Mouse (Mus musculus) frontal cortex, postnatal 36 days (tissue): ENCODE measurements around the gene Rbm18.
"Not testable (repeated sequence)": the region's sequence is repeated elsewhere in the genome, so short reads cannot be mapped to it uniquely, and the experiment has no call there.

Source experiments
- DNase-seq, 2 experiments: peaks; one replicate each; pipeline ENCODE4 v3.0.0; 2022; ENCODE audit warnings: low spot score in 2 of 2

The Rbm18 gene

DNA sequence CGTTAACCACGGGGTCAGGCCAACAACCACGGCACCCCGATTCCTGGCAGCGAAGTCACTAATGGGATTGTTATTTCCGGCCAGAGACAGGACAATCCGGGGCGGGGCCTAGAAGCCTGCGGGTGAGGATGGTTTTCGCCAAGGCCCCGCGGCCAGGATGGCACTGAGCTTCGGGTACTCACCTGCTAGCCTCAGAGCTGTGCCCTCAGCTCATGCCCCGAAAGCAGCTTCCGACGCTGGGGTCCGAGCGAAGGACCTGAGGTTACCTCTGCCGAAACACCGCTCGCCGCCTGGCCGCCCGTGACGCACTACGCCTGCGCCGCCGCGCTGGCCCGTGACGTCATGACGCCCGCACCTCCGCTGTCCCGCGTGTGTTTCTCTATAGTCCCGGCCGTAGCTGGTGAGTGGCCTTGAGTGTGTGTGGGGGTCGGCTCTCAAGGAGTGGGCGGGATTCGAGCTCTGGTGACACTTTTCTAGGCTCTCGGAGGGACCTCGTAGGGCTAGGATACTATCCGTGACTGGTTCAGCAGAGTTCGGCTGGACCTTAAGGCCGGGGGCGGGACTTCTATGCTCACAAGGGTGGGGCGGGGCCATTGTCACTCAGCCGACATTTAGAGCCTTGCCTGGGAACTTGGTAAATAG is at the start of gene Rbm18, which contains the start of gene Mrrf:
TSS of gene Rbm18 (minus strand) at position 474 of the 642 bp plus-strand sequence.
TSS of gene Mrrf (plus strand) at position 90 of the 642 bp plus-strand sequence.
- peak; percentile 96 for DNase-seq

DNA sequence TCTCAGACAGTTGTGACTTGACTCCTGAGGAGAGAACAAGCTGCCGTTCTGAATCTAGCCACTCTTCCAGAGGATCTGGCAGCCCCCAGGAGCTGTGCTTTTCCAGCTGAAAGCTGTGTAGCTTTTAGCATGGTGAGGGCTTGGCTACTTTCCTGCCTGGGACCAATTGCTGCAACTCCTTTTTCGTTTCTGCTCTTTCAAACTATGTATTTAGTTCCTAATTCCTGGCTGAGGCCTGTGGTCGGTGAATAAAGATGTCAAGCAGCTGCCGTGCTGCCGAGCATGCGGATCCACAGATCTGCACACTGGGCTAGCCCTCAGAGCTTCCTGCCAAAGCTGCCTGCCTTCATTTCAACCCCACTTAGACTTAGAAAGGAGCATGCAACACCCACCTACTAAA is 48.3 kb upstream of the Rbm18 start:
- peak in 1 of 2 experiments; percentile 45 for DNase-seq

DNA sequence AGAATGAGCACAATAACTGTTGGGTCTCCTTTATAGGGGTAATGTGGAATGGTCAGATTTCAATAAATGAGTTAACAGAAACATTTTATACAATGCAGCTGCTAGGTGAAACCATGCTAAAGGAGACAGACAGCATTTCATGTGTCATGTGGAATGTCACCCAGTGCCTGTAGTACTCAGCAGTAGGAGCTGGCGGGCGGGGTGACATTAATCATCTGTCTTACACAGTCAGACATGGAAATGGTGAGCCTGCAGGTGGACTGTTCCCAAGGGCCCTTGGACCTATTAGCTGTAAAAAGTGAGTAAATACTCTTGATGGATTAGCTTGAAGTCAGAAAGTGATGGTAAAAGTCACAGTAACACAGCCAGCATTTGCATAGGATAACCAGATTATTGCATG is 47.6 kb upstream of the Rbm18 start:
- DNase-seq = no peak

DNA sequence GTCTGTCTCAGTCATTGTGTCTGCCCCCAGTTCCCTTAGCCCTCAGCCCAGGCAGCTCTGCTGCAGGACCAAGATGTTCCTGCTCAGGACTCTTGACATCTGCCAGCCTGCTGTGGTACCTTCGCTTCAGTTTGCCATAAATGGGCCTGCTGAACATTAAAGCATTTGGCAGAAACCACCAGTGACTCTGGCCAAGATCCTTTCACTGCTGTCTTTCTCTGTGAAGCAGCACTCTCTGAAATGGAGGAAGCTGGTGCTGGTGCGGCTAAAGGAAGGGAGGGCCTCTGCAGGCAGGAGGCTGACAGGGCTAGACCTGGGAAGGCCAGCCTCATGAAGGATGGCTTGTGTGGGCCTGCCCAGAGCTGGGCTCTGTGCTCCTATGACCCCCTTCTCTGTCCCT is 46.7 kb upstream of the Rbm18 start:
- DNase-seq = peak in 1 of 2 experiments; percentile 31

DNA sequence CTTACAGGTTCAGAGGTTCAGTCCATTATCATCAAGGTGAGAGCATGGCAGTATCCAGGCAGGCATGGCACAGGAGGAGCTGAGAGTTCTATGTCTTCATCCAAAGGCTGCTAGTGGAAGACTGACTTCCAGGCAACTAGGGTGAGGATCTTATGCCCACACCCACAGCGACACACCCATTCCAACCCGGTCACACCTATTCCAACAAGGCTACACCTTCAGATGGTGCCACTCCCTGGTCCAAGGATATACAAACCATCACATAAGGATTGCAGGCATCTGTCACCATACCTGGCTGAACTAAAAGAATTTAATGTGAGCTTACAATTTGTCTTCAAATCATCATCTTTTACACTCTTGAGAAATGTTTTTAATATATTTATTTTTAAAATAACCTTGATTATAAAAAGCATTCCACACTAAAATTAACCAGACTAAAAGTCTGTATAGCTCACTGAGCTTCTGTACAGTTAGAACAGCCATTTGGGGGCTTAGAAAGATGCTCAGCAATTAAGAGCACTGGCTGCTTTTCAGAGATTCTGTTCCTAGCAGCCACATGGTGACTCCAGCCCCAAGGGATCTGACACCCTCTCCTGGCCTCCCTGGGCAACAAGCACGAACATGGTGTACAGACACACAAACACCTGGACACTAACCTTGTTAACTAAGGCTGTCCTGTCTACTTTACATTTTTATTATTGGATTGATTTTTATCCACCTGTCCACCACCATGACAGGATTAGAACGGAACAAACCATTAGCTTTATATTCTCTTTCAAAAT is 45.2 kb upstream of the Rbm18 start:
- not testable (repeated sequence) for DNase-seq

DNA sequence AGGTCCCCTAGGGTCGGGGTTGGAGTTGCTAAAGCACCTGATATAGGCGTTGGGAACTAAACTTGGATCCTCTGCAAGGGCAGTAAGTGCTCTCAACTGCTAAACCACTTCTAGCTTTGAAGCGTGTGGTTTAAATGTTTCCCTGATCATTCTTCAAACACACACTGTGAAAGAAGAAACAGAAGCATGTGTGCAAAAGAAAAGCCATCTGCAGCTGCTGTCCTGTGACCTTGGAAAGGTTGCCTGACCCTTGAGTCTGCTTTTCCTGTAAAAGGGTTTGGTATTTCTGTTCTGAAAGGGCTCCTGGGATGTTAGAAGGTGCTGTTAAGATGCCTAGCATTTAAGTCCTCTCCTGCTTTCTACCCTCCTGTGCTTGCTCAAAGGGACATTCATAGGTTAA is 42.9 kb upstream of the Rbm18 start:
- no peak for DNase-seq

DNA sequence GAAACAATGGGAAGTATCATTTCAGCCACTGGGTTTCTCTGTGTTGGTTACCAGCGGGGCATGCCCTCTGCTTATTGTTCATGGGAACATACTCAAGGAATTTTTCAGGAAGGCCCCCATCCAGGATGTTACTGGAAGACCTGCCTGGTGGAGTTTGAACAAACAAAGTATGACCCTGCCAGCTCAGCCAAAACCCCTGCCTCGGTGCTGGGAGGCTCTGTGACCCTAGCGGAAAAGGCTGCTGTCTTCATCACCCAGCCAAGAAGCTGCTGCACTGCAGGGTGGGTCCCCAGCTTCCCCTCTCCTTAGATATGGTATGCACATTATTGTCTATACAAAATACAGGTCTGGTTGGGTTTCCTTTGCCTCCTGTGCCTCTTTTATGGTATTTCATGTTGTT is 36.0 kb upstream of the Rbm18 start:
- DNase-seq = no peak

DNA sequence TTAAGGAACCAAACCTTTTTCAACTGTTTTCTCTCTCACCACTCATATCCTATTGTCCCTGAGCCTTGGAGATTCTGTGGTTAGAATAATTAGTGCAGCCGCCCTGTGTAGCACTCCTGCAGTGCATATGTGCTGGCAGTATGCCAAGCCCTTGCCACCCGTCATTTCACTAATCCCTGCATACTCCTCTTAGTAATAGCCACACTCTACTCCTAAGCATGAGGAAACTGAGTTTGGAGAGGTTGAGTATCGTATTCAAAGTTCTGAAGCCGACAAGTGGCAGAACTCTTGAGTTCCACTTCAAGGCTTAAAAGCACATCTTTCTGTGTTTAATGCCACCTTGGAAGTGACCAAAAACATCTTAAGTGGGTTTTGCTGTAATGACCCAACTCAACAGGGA is 35.6 kb upstream of the Rbm18 start:
- DNase-seq = no peak

DNA sequence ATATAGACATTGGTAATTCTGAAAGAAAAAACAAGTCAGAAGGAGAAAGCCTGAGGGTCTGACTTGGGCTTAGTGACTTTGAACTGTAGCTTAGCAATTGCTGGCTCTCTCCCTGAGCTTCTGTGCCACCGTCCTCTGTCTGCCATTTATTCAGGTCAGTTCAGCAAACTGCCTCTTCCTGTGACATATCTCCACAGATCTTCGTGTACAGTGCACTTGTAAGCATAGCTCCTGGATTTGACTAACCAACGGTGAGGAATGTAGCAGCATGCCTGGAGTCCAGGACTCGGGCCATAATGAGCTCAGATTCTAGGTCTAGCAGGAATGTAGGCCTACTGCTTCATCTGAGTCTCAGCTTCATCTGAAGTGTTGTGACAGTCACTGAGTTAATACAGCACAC is 32.6 kb upstream of the Rbm18 start:
- no peak for DNase-seq

DNA sequence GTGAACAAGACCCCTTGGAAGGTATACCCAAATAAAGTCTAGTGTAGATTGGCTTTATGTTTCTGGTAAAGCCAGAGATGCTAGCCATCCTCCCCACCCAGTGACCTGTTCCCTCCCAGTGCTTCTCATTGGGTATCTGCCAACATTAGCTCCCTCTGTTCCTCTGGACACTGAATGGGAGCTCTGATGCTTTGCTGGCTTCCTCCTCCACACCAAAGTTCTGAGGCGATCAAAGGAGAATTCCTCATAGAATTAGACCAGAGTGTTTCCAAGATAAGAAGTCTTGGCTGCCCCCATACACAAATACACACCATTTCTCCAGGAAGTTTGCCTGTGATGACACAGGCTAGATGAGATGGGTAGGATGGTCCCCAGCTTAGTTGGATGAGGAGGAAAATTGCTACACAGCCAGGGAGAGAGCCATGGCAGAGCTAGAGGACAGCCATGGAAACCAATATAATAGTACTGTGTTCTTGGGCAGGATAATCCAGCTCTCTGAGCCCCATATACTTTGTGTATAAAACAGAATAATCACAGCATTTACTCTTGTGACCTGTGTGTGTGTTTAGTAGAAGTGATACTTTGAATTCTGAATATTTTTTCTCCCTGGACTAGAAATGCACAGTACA is 31.5 kb upstream of the Rbm18 start:
- no peak for DNase-seq

DNA sequence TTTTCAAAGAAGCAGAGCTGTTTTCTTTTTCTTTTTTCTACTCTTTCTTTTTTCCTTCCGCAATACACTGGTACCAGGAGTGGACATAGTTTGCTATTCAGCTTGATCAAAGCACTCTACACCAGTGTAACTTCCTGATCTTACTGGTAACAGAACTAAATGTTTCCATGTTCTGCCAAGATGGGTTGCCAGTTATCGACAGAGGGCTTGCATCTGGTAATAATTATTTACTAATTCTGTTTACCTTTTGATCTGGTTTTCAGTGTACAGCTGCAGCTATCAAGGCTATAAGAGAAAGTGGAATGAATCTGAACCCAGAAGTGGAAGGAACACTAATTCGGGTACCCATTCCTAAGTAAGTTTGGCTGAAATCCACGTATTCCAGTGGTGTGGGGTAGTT is 22.8 kb upstream of the Rbm18 start:
- no peak for DNase-seq

DNA sequence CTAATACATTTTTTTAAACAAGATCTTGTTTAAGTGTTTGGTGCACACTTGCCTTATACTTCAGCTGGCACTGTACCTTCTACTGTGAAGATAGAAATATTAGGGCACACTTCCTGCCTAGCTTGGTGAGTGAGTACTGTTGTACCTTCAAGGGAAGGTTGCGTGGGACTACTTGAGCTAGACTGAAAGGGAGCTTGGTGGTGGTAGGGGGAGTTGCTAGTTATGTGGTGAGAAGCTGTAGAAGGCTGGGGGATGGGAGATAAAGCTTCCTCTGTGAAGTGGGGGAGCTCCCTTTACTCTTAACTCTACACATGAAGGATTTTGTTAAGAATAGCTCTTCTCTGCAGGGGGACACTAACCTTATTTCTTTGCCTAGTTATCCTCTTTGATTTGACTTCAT is 20.9 kb upstream of the Rbm18 start:
- DNase-seq = no peak

DNA sequence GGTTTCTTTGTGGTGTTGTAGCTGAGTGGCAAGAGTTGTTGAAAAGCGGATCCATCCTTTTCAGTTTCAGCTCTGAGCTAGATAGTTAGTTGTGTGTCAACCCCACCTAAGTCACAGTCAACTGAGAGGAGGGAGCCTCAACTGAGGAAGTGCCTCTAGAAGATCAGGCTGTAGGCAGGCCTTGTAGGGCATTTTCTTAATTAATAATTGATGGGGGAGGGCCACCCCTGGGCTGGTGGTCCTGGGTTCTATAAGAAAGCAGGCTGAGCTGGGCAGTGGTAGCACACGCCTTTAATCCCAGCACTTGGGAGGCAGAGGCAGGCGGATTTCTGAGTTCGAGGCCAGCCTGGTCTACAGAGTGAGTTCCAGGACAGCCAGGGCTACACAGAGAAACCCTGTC is 15.8 kb upstream of the Rbm18 start:
- DNase-seq = not testable (repeated sequence)

DNA sequence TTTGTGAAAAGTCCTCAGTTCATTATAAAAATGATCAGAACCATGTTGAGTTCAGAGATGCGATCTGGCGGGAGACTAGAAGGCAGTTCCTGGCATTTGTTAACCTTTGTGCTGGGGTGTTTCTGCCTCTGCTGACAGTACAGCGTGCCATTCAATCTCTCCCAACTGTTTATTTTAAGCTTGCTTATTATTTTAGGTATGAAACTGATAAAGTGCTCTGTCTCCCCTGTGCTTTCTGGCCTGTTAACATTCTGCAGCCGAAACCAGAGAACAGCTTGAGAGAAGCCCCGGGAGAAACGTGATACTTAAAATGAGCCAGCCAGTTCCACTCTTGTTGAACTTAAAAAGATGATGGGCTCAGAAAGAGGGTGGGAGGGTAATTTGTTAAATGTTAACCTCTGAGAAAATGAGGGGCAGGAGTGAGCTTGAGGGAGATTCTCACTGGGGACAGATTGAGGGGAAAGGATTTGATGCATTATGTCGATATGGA is 12.3 kb upstream of the Rbm18 start:
- no peak for DNase-seq

DNA sequence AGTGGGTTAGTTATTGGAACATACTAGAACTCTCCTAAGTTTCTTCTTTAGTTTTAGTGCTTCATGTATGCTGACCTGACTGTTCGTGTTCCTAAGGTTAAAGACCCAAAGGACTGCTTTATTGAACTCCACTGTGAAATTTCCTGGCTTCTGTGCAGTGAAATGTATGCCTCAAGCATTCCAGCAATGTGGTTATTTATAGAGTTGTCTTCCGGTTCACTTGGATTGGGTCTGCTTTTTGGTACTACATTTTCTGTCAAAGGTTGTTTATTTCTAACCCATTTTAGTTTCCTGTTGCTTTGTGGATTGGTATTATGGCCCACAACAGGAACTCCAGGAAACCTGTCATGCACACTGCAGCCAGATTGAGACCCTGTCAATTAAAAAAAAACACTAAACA is 2.5 kb upstream of the Rbm18 start:
- no peak for DNase-seq

DNA sequence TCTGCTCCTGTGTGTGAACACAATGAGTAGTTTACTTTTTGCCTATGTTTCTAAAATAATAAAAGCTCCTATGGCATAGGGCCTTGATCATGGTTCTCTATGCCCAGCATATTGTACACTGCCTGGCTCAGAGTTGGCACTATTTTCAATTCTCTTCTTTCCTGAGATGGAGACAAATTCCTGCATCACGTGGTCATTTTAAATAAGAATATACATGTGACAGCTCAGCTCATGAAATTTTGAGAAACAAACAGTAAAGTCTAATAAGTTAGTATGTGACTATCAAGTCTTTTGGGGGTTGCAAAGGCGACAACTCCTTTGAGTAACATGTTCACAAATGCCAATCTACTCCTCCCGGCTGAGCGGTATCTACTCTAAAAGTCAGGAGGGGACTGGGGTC is 686 bp downstream of the Rbm18 start:
- DNase-seq = peak in 1 of 2 experiments; percentile 7

DNA sequence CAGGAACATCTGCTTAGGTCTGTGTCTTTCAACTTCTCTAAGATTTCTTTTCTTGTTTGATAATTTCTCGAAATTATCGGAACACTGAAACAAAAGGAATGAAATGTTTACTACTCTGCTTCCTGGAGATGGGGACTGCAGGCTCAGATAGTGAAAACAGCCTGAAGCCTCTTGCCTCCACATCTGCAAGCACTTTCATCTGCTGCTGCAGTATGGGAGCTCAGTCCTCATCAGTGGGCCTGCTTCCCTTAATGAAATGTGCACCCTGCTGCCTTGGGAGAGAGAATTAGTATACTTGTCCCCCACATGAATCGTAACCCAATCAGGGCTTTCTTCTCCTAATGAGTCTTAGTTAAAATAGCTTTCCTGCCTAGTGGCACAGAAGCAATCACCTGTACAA is 7.5 kb downstream of the Rbm18 start:
- DNase-seq = no peak

DNA sequence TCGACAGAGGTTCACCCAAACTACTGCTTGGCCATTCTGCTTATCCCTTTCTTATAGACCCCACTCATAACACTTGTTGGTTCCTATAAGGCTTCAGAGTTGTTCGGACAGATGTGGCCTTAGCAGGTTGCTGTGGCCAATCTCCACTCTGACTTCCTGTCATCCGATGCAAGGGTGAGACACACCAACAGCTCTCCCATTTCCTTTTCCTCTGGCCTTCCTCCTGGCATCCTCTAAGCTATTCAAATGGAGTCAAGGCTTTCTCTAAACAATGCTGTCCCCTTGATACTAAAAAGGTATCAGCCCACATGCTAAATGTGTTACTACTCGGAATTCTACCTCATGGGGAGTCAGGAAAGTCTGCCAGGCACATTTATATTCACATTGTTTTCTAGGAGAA is 8.6 kb downstream of the Rbm18 start:
- no peak for DNase-seq

DNA sequence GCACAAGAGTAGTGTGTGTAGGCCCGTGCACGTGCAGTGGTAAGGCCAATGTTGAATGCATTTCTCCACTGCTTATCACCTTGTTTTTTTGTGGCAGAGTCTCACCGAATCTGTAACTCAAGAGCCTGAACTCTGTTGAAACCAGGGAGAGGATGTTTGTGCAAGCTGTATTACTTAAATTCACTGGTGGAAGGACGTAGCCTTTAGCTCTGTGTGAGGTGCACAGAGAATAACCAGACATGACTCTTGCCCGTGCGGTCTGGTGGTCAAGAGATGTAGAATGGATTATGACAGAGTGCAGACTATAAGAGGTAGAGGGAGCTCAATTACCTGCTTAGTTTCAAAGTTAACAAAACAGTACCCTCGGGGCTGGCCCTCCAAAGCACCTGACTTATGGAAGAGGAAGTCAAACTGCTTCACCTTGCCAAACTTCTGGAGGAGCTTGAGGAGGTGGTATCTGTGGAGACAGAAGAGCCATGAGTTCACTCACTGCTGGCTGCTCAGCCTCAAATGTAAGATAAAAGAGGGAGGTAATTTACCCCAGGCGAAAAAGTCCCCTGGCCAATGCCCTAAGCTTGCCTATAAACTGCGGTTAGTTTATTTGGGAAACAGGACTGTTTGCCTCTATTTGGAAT is 9.7 kb downstream of the Rbm18 start:
- no peak for DNase-seq

DNA sequence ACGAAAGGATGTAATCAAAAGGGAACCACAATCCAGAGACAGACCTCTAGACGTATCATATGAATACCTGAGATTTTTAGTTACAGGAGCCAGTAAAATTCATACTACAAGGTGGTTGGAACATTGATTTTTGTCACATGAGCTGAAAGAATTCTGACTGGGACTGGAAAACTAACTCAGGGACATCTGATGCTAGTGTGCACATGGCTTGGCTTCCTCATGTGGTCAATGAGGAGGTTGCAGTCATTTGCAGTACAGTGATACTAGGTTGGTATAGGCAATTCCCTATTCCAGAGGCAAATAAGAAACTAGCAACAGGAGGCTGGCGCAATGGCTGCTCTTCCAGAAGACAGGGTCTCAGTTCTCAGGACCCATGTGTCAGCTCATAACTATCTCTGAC is 23.9 kb downstream of the Rbm18 start:
- DNase-seq = no peak

DNA sequence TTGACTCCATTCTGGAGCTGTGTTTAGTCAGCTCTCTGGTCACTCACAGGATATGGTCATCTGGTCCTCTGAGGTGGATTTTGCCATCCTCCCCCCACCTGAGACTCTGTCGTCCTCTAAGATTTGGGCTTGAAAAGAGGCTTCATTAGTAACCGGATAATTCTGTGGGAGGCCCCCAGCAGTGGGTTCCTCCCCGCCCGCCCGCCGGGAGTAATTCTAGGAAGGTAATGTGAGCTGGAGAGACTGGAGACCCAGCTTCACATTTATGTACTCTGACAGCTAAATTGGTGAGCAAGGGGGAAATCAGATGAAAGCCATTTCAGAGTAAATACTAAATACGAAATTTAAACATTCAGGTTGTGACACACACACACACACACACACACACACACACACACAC is 28.0 kb downstream of the Rbm18 start:
- no peak for DNase-seq
